Mouse (Mus musculus): ENCODE measurements at regions not wholly inside any gene's neighbourhood (a gene's known extent, or its start where the extent isn't known, plus 50 kb on each side); places are given as distances from the start of the nearest gene placed in this dataset.
A peak's percentile ranks its signal among the peaks of the same experiment; 100 is the strongest.
"Not testable (repeated sequence)": the region's sequence is repeated elsewhere in the genome, so short reads cannot be mapped to it uniquely, and the experiment has no call there.

DNA sequence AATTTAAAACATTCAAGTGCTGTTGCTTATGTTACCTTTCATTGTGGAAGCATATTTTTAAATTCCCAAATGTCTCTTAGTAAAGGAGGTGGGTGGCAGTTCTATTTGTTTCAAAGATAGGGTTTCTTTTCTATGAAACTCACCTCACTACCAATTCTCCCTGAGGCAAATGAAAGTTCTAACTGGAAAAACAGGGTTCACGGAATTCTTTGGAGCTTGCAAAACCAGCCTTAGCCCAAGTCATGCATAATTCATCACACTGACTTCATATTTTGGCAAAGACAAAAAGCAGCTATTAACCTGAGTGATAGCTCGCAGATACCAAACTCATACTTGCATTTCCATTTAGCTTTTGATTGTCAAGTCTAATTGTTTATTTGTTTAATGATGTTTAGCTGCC lies 73.8 kb downstream of the Dio2 start:
- no peak for DNase-seq

DNA sequence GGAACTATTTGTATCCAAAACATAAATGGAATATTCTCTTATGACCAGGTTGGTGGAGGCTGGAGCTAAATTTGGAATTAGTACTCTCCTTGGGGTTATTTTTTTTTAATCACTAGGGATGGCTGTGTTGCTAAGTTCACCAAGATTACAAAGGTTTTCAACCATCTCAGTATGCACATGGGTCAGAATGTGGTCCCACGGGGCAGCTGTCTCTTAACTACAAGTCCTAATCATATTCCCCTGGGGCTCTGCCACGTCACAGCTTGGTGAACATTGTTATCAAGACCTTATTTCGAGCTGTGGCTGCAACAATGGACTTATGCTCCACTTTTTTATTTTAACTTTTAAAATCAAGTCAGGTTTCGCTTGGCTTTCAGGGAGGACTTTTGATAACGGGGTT lies 92.8 kb downstream of the Dio2 start:
- DNase-seq = peak; percentile 13 to 37

DNA sequence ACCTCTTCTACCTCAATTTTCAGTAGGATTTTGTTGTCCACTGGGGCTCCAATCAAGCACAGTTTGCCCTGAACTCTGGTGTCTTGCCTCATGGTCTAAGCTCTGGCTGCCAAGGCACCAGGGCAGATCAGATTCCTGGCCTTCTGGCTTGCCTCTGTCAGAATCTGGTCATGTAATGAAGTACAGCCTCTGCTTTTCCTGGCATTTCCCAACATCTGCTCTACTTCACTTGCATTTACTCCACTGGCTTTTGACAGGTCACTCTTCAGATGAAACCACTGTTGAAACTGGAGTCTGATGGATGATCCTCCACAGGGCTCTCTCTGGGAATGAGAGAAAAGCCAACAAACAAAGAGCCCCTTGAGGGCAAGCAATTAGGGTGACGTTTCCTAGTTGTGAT lies 94.3 kb downstream of the Dio2 start:
- DNase-seq = no peak

DNA sequence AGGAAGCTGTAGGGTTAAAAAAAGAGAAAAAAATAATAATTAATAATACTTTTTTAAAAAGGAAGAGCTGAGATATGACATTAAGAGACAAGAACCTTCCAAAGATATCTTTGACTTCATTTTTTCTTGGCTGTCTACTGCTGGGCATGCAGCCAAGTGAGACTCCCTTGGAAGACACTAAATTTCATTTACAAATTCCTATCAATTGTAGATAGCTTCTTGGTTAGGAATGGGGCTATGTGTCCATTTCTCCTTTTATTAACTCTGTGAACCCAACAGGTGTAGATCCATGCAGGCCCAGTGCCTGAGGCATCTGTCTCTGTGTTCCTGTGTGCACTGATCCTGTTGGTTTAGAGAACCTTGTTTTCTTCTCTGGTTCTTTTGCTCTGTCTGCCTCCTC lies 113.4 kb downstream of the Dio2 start:
- DNase-seq = peak in 1 of 2 experiments; percentile 5

DNA sequence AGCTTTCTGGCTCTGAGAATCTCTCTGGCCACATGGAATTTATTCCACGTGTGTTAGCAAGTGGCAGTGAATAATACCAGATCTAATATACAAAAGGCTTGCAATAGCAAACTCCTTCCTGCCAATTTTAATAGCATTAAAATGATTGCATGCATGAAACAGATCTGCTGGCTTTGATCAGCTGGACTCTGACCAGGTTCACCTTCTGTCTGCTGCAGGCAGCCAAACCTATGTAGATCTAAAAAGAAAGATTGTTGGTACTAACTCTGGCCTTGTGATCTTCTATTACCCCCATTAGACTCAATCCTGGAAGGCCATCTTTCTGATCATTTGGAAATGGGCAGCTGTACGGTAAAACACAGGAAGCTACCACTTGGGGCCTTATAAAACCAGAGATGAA lies 114.8 kb downstream of the Dio2 start:
- DNase-seq = no peak

DNA sequence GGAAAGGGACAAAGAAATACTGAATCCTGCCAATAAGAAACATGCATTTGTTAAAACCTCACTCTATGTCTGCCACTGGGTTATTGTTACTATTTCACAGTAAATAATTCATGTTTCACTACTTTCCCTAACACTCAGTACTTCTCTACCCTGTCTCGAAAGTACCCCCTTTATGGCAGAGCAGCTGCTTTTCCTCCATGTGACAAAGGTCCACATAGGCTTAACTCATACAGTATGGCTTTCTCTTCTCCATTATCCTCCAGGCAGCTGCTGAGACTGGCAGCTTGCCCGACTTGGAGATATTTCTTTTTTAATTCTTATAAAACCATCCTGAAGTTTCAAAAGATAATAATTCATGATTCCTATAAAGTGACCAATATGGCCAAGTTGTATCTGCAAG lies 129.4 kb downstream of the Dio2 start:
- DNase-seq = no peak

DNA sequence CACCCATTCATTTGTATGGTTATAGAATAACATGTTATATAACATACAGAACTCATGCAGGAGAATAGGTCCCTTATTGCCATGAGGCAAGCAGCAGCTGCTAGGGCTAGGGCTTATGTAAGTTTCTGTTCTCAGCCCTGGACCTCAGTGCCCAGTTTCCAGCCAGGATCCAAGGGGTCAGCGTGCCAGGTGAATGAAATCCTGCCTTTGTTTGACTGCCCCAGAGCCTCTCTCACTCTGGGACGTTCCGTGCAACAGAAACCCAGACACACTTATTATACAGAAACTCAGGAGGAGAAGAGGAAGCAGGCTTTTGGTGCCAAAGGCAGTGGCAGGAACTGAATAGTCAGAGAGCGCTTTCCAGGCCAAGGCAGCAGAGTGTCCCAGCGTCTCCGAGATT lies 130.3 kb downstream of the Dio2 start:
- DNase-seq = peak in 1 of 2 experiments; percentile 5

DNA sequence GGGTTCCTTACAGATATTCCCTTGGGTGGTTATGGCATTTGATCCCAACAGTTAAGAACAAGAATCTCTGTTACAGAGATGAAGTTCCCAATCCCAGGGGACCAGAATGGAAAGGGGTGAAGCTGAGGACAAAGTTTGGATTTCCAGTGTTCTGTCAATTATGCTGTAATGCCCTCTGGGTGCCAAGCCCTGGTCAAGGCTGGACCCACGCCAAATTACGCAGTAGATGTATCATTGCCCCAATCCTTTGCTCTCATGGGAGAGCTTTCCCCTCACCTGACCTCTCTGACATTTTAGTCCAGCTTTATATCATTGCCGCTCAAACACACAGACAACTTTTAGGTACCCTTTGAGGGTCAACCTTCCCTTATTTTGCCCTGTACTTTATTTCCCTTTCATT lies 158.2 kb downstream of the Dio2 start:
- DNase-seq = no peak

DNA sequence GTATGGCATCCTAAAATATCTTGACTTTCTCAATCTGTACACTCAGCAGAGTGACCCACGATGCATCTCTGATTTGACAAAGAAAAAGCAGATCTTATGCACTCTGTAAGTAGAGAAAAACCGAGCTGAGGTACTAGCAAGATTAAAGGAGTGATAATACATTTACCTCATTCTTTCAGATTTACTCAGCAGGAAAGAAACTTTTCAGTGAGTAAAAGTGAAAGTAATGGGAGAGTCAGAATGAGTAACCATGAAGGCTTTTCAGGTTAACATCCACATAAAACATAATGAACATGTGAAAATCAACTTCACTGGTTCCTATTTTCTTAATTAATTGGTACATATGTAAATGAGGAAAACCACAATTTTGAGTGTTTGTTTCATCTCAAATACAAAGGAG lies 162.1 kb downstream of the Dio2 start:
- no peak for DNase-seq

DNA sequence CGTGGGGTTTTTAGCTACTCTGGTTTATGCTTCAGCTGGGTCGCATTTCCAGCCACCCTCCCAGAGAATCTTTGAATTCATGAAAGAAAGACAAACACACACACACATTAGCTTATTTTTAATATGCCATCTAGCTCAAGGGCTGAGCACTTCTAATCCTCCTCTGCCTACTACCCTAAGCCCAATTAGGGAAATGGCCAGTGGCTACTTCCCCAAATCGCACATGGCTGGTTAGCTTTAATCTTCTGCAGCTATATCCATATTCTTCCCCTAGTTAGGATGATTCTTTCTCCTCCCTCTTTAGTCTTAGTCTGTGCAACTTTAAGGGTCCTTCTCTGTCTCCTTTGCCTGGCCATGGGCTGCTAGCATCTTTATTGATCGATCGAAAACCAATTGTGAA lies 166.3 kb downstream of the Dio2 start:
- no peak for DNase-seq

DNA sequence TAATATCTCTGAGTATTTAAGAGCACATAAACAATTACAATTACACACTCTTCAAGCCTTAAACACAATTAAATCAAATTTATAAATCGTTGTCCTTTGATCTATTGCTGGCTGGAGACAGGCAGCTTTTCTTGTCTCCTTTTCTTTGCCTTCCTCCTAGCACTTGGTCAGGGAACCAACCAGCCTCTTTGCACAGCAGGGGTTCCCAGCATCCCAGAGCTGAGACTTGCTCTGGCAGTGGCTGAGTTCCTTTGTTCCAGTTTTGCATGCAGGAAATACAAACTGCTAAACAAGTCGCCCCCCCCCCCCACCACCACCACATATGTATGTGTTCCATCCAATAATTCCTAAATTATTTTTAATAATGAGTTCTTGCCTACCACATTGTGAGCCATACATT lies 166.7 kb downstream of the Dio2 start:
- no peak for DNase-seq

DNA sequence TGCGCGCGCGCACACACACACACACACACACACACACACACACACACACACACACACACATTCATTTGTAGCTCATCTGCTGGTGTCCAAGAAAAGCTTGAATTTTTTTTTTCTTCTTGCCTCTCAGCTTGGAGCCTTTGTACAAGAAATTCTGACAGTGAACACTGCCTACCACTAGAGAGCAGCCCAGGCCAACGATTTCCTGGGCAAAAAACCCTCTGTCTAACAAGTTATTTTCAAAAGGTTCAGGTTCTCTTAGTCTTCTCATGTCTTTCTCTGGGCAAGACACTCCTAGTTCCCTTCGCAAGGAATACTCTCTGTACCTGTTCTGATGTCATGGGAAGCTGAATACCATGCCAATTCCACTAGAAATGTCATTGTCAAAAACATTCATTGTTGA lies 171.9 kb downstream of the Dio2 start:
- peak; percentile 3 to 15 for DNase-seq

DNA sequence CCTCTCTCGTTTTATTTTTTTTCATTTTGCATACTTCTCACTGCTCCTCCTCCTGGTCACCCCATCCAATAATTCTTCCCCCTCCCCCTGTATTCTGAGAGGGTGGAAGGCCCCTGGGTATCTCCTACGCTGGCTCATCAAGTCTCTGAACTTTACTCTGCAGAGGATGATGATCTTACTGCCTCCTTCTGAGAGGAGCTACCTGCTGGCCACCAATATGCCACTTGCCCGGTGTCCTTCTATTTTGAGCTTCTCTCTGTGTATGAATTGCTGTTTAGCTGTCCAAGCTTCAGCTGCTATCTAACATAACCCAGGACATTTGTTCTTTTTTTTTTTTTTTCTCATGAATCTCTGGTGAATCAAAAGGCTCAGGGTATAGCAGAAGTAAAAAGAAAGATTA lies 173.2 kb downstream of the Dio2 start:
- DNase-seq = no peak

DNA sequence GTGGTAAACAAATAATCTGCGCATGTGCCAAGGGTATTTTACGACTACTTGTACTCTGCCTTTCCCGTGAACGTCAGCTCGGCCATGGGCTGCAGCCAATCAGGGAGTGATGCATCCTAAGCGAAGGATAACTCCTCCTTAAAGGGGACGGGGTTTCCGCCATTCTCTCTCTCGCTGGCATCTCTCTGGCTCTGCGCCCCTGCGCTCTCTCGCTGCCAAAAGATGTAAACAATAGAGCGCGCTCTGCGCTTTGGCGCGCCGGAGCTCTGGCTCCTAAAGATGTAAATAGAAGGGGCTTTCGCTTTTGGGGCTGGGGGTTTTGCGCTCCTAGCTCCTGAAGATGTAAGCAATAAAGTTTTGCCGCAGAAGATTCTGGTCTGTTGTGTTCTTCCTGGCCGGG lies 173.6 kb downstream of the Dio2 start:
- DNase-seq = not testable (repeated sequence)

DNA sequence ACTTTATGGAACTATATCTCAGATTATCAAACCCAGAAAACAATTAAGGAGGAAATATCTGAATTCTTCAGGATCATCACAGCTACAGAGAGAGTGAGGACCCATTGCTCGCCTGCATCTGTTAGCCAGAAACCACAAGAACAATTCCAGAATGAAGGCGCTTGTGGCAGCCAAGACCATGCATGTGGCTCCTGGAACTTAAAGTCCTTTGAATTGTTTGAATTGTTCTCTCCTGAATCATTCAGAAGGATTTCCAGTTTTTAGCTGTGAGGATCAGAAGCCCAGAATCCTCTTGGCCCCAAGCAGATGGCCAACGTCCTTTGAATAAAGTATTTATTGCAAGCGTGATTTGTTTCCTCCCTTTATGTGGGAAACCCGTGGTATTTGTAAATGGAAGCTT lies 195.9 kb downstream of the Dio2 start:
- no peak for DNase-seq
